Mouse (Mus musculus) heart, embryonic 16.5 days (tissue): Measurements from ENCODE around the gene Podnl1. TPM values are rescaled to one million over a fixed set of nuclear protein-coding genes. Genes with fewer than 3 reads are reported as not detected.
A peak's percentile ranks its signal among the peaks of the same experiment; 100 is the strongest.

Experiments
- ATAC-seq: fragments of 200-750 bp; cut with Nextera tagmentation; replicated peaks from 2 replicates; pipeline ENCODE4 v1.8.0; 2017; ENCODE audit warnings: moderate number of reproducible peaks; ENCODE audit not compliant: insufficient read depth, low FRiP score; ENCODE audit errors: extremely low read depth
- H3K27ac ChIP-seq: fragments of 300-500 bp; sonication (generic); 2 replicates; pipeline ENCODE4 v1.5.1; 2014; ENCODE audit warnings: mild to moderate bottlenecking, low read length, control low read depth, moderate library complexity
- H3K27me3 ChIP-seq: fragments of 300-500 bp; sonication (generic); 2 replicates; pipeline ENCODE4 v1.6.1; 2014; ENCODE audit warnings: low read length, mixed read lengths; ENCODE audit not compliant: control insufficient read depth, insufficient read depth
- H3K36me3 ChIP-seq: fragments of 300-500 bp; sonication (generic); 2 replicates; pipeline ENCODE4 v1.6.1; 2014; ENCODE audit not compliant: control insufficient read depth, insufficient read depth
- H3K4me1 ChIP-seq: fragments of 300-500 bp; sonication (generic); 2 replicates; pipeline ENCODE4 v1.6.1; 2014; ENCODE audit warnings: low read length, mixed read lengths; ENCODE audit not compliant: control insufficient read depth, insufficient read depth
- H3K4me2 ChIP-seq: fragments of 300-500 bp; sonication (generic); 2 replicates; pipeline ENCODE4 v1.6.1; 2014; ENCODE audit warnings: low read depth, mild to moderate bottlenecking, control low read depth, low read length
- H3K4me3 ChIP-seq: fragments of 300-500 bp; sonication (generic); 2 replicates; pipeline ENCODE4 v1.5.1; 2014; ENCODE audit warnings: mild to moderate bottlenecking, control low read depth, low read length
- H3K9ac ChIP-seq: fragments of 300-500 bp; sonication (generic); 2 replicates; pipeline ENCODE4 v1.6.1; 2014; ENCODE audit warnings: low read length, control low read depth
- H3K9me3 ChIP-seq: fragments of 300-500 bp; sonication (generic); replicated peaks from 2 replicates; pipeline ENCODE4 v1.6.1; 2016; ENCODE audit warnings: low read length; ENCODE audit not compliant: control insufficient read depth
- WGBS: fragments of 180-500 bp; shearing (Covaris S2); extraction: QIAGEN DNeasy Blood & Tissue Kit; methylation state at CpG from one replicate; pipeline ENCODE4 v1.1.7; 2014; 5-methylcytosine and 5-hydroxymethylcytosine counted together
- polyA plus RNA-seq: library from polyadenylated mRNA; unstranded; fragments of >200 nt; fragmentation: Nextera tagmentation; extraction: Ambion mirVana; gene quantifications from 2 replicates; pipeline ENCODE4 v1.2.1, GENCODE M21; 2015

Podnl1 gene
- 0.17 and 0.37 TPM in 2 replicates for polyA plus RNA-seq

DNA sequence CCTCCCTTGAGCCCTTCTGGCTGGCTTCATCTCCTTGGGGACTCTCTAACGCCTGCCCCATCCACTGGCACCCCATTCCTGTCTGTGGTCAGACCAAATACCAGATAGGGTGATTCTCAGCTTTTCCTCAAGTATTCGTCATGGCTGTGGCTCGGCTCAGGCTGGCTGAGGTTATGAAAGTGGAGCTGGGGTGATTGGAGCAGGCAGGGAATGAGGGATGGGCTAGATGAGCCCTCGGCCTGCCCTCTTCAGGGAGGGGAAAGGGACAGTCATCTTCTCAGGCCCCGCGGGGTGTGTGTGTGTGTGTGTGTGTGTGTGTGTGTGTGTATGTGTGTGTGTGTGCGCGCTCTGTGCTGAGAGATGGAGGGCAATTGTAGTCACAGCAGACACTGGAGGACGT is at the start of gene Podnl1:
Gene Podnl1 (plus strand): TSS at position 334 of the 400 bp plus-strand sequence.
- Histone ChIP-seq H3K9ac (no peak within 1 kb of the TSS), H3K4me1 (no peaks in the 10 kb centered on the region), H3K27ac (no peak within 1 kb of the TSS), H3K9me3 (no peaks in the 10 kb centered on the region), H3K4me3 (no peak within 1 kb of the TSS), H3K27me3 (no peaks in the 10 kb centered on the region), H3K4me2 (no peak within 1 kb of the TSS), H3K36me3 (no peaks in the 10 kb centered on the region)
- ATAC-seq = 0 out of 2 replicates have a peak, but pooled peaks have one; percentile 23
- 44% methylated on average over 9 of the region's 9 CpGs for WGBS

DNA sequence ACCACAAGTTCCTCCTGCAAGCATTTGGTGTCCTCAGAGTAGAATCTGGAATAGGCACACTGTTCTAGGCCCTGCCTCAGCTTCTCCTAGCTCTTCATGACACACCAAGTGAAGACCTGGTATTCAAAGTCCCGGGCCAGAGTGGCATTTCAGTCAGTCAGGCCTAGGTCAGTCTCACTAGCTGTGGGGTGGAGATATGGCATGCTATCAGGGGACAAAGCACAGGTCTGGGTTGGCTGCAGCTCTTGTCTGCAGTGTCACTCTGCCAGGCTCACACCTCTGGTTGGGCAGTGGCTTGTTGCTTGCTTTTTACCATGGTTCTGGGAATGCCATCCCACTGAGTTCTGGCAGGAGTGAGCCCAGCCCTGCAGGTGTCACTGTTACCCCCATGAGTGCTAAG is 49.4 kb upstream of the Podnl1 start:
- Histone ChIP-seq H3K27me3 (no peaks in the 10 kb centered on the region), H3K9me3 (no peaks in the 10 kb centered on the region), H3K36me3 (peaks cover 9% of the 10 kb centered on the region; the same call in 1 of the 2 replicates), H3K9ac (no peak overlapping the region), H3K4me3 (no peak overlapping the region), H3K27ac (no peak overlapping the region), H3K4me2 (no peak overlapping the region), H3K4me1 (peaks cover 12% of the 10 kb centered on the region)
- ATAC-seq = no peak
- WGBS = 77% methylated on average over 1 of the region's 1 CpGs

DNA sequence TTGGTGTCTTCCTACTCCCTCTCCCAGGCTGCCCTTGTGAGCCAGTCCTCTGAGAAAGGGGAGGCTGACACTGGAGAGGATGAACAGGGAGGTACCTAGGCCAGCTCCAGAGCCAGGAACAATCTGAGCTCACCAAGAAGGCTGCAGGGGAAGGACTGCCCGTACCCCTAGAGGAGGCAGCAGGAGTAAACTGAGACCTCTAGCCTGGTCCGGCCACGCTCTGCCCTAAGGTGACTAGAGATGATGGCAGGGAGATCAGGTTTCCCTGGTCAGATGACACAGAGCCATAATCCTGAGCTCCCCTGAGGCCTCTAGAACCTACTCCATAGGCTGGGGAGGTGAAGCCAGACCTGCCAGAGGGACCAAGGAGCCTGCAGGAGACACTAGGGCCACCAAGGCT is 48.9 kb upstream of the Podnl1 start:
- no peak overlapping the region for H3K4me2 ChIP-seq
- no peaks in the 10 kb centered on the region for H3K27me3 ChIP-seq
- no peaks in the 10 kb centered on the region for H3K9me3 ChIP-seq
- peaks cover 11% of the 10 kb centered on the region for H3K4me1 ChIP-seq
- H3K36me3 ChIP-seq = peaks cover 9% of the 10 kb centered on the region; the same call in 1 of the 2 replicates
- H3K27ac ChIP-seq = no peak overlapping the region
- H3K4me3 ChIP-seq = no peak overlapping the region
- ATAC-seq = no peak
- 91% methylated on average over 3 of the region's 3 CpGs for WGBS
- H3K9ac ChIP-seq = no peak overlapping the region

DNA sequence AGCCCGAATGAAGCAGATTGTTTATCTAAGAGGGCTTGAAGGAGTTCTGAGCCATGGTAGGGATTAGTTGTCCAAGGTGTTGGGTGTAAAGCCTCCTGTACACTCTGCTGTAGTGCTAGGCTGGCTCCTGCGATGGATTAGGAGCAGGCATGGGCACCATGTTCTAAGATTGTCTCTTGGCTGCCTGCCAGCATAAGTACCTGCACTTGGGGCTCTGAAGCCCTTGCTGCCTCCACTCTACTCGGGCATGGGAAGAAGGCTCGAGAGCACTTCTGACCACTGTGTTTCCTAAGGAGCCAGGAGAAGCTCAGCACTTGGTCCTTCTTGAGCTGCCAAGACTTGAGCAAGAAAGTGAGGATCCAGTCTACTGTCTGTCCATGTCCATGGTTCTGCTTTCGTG is 46.6 kb upstream of the Podnl1 start:
- no peak overlapping the region for H3K4me2 ChIP-seq
- no peak overlapping the region for H3K27ac ChIP-seq
- no peaks in the 10 kb centered on the region for H3K27me3 ChIP-seq
- H3K4me3 ChIP-seq = no peak overlapping the region
- no peak for ATAC-seq
- peaks cover 5% of the 10 kb centered on the region; the same call in 1 of the 2 replicates for H3K4me1 ChIP-seq
- no peak overlapping the region for H3K9ac ChIP-seq
- no peaks in the 10 kb centered on the region for H3K9me3 ChIP-seq
- H3K36me3 ChIP-seq = peaks cover 25% of the 10 kb centered on the region
- 52% methylated on average over 5 of the region's 5 CpGs for WGBS

DNA sequence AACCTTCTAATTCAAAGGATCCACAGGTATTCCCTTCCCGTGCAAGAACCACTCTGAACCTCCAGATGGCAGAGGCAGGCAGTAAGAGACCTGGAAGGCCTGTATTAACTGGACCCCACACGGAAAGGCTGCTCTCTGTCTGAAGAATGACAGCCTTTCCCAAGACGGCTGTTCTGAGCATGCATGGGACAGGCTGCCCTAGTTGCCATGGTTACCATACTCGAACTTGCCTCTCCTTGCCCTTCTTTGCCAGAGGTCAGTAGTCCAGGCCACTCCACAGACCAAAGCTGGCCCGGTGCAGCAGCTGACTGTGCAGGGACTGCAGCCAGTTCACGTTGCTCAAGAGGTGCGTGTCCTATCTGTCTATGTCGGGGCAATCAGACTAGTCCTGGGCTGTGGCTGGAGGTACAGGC is 42.0 kb upstream of the Podnl1 start:
- no peak overlapping the region for H3K27ac ChIP-seq
- no peak overlapping the region for H3K4me2 ChIP-seq
- H3K27me3 ChIP-seq = no peaks in the 10 kb centered on the region
- WGBS = 43% methylated on average over 8 of the region's 8 CpGs
- H3K9ac ChIP-seq = no peak overlapping the region
- peaks cover 25% of the 10 kb centered on the region for H3K36me3 ChIP-seq
- H3K4me3 ChIP-seq = no peak overlapping the region
- H3K9me3 ChIP-seq = no peaks in the 10 kb centered on the region
- H3K4me1 ChIP-seq = peaks cover 5% of the 10 kb centered on the region; the same call in 1 of the 2 replicates
- ATAC-seq = no peak

DNA sequence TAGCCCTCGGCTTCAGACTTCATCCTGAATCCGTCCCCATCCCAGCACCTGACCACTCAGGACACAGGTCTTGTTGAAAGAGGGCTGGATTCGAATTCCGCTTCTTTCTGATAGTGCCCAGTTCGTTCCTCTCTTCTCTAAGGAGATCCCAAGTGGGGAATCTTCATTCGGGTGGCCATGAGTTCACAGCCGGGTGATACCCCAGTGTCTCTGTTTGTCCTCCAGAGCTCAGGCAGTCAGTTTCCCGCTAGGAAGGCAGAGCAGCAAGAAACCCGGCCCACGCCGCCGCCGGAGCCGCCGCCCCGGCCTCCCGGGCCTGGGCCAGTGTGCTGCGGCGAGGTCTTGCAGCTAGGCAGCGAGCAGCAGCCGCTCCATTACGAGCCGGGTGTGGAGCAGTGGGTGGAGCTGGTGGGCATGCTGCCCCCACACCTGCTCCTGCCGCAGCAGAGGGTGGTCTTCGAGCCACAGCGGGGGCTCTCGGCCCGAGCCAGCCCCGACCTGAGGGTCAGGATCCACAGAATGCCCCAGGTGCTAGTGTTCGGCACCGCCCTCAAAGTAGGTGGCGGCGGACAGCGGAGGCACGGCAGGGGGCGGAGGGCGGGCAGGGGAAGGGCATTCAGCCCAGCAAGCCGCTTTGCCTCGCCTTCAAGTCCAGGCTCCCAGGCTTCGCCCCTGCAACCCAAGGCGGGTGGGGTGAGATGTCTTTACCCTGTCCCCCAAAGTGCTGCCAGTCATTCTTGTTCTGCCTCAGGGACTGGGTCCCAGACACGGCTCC is 41.3 kb upstream of the Podnl1 start:
- 64% methylated on average over 42 of the region's 42 CpGs for WGBS
- Histone ChIP-seq H3K9ac (no peak overlapping the region), H3K4me3 (no peak overlapping the region), H3K4me2 (0 out of 2 replicates have a peak overlapping the region, but pooled peaks have one; percentile 23), H3K27ac (no peak overlapping the region), H3K27me3 (no peaks in the 10 kb centered on the region), H3K4me1 (no peaks in the 10 kb centered on the region), H3K36me3 (peaks cover 25% of the 10 kb centered on the region), H3K9me3 (no peaks in the 10 kb centered on the region)
- ATAC-seq = no peak

DNA sequence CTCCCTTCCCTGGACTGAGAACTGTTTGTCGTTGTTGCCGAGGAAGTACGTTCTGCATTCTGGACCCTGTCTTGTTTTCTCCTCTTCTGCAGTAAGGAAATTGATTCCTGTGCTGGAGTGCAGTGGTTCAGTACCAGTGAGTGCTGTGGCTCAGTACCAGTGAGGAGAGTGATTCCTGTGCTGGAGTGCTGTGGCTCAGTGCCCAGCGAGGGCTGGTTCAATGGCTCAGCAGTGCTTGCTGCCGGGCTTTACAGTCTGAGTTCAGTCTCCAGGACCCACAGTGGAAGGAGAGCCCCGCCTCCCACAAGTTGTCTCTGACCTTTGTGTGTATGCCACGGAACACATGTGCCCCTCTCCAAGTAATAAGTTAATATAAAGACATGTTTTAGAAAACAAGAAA is 38.6 kb upstream of the Podnl1 start:
- no peak overlapping the region for H3K9ac ChIP-seq
- no peak for ATAC-seq
- 87% methylated on average over 7 of the region's 7 CpGs for WGBS
- H3K4me2 ChIP-seq = no peak overlapping the region
- H3K27me3 ChIP-seq = no peaks in the 10 kb centered on the region
- peaks cover 24% of the 10 kb centered on the region for H3K36me3 ChIP-seq
- no peaks in the 10 kb centered on the region for H3K9me3 ChIP-seq
- no peak overlapping the region for H3K27ac ChIP-seq
- H3K4me3 ChIP-seq = no peak overlapping the region
- no peaks in the 10 kb centered on the region for H3K4me1 ChIP-seq

DNA sequence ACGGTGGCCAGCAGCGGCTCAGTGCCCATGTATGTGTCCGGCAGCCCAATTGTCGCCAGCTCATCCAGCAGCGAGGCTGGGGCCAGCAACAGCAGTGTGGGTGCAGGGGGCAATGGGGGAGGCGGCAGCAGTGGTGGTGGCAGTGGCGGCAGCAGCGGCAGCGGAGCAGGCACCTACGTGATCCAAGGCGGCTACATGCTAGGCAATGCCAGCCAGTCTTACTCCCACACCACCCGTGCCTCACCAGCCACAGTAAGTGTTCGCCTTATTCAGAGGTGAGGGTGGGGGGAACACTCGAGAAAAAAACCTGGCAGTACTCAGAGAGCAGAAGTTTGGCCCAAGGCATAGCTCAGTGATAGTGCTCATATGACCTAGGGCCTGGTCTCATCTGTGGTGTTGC is 38.0 kb upstream of the Podnl1 start:
- Histone ChIP-seq H3K36me3 (peaks cover 18% of the 10 kb centered on the region), H3K9me3 (no peaks in the 10 kb centered on the region), H3K27ac (no peak overlapping the region), H3K9ac (no peak overlapping the region), H3K27me3 (no peaks in the 10 kb centered on the region), H3K4me1 (no peaks in the 10 kb centered on the region), H3K4me3 (no peak overlapping the region), H3K4me2 (no peak overlapping the region)
- no peak for ATAC-seq
- WGBS = 93% methylated on average over 14 of the region's 14 CpGs

DNA sequence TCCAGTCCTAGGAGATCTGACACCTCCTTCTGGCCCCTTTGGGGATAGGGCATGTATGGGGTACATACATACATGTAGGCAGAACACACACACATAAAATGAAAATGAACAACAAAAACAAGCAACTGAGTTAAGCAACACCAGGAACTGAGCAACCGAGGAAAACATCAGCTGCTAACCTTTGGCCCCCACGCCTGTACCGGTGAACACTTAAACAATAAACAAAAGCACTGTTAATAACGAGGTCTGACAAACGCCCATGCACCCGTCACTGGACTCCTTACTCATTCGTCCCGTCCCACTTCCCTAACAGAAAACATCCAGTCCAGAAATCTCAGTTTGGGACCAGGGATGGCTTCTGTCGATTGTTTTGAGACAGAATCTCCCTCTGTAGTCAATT is 36.5 kb upstream of the Podnl1 start:
- Histone ChIP-seq H3K4me2 (no peak overlapping the region), H3K36me3 (peaks cover 17% of the 10 kb centered on the region), H3K4me3 (no peak overlapping the region), H3K27me3 (no peaks in the 10 kb centered on the region), H3K27ac (no peak overlapping the region), H3K9me3 (no peaks in the 10 kb centered on the region), H3K9ac (no peak overlapping the region), H3K4me1 (no peaks in the 10 kb centered on the region)
- ATAC-seq = no peak
- WGBS = 78% methylated on average over 9 of the region's 9 CpGs
